ENCODE assay signal across 22 mouse cellular contexts in the genomic region with DNA sequence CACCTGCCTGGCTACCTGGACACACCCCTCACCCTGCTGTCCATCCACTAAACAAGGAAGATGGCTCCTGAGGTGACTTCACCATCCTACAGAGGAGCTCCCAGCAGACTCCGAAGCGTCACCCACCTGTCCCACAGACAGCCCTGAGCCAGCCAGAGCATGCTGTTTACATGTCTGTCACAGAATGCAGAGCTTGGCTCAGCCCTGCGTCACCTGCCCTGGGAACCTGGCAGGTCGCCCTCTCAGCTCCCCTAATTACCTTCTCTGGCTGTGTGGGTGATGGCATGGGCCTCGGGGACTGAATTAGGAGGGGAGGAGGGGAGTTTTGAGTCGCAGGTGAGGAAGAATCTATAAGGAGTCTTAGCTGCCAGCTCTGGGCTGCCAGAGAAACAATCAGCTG. TPM values are rescaled to one million over a fixed set of nuclear protein-coding genes. Genes with fewer than 3 reads are reported as not detected.
A peak's percentile ranks its signal among the peaks of the same experiment; 100 is the strongest.
DNase-seq lines count a peak whose midpoint lies in the region; ATAC-seq and TF ChIP-seq lines count a peak whose summit lies in the region.
"Had no signal": no experiment of that assay in that cellular context is flagged by ENCODE, and none has a peak within 500 bp of the region (broad histone marks: within the 10 kb centered on the region; RNA-seq: fewer than 3 reads in every experiment).

No protein-coding gene starts in this region.

- H3K4me2 ChIP-seq in embryonic facial prominence, embryonic 14.5 days (ENCODE audit: low read depth, low read length), result no peak overlapping the region
- no peak overlapping the region for H3K4me2 ChIP-seq in midbrain, postnatal 0 days (ENCODE audit: low read depth, low read length, poor library complexity, severe bottlenecking)
- H3K4me2 ChIP-seq: embryonic facial prominence, embryonic 13.5 days; liver, embryonic 15.5 days had no signal

- no peaks in the 10 kb centered on the region; the same call in 1 of the 2 replicates for H3K4me1 ChIP-seq in embryonic facial prominence, embryonic 14.5 days (ENCODE audit: control insufficient read depth, insufficient read depth, low read length)
- peaks cover 6% of the 10 kb centered on the region; the same call in 1 of the 2 replicates for H3K4me1 ChIP-seq in embryonic facial prominence, embryonic 10.5 days
- H3K4me1 ChIP-seq in midbrain, postnatal 0 days (ENCODE audit: insufficient read depth, low read length), result no peaks in the 10 kb centered on the region
- H3K4me1 ChIP-seq in midbrain, embryonic 10.5 days, result no peaks in the 10 kb centered on the region
- H3K4me1 ChIP-seq: hindbrain, embryonic 10.5 days; liver, embryonic 15.5 days had no signal

- H3K4me3 ChIP-seq in embryonic facial prominence, embryonic 14.5 days (ENCODE audit: low read depth, low read length), result no peak overlapping the region
- H3K4me3 ChIP-seq in embryonic facial prominence, embryonic 10.5 days, result no peak overlapping the region
- H3K4me3 ChIP-seq in midbrain, postnatal 0 days (ENCODE audit: low read depth, low read length), result no peak overlapping the region
- no peak overlapping the region for H3K4me3 ChIP-seq in midbrain, embryonic 10.5 days
- H3K4me3 ChIP-seq: embryonic facial prominence, embryonic 13.5 days; heart, embryonic 10.5 days; hindbrain, embryonic 10.5 days; liver, embryonic 15.5 days had no signal

- no peak for DNase-seq in embryonic facial prominence, embryonic 14.5 days (ENCODE audit: low spot score)
- DNase-seq in embryonic facial prominence, embryonic 10.5 days (ENCODE audit: low spot score), result no peak
- peak; percentile 21 for DNase-seq in midbrain, postnatal 0 days (ENCODE audit: low spot score)
- no peak for DNase-seq in midbrain, embryonic 10.5 days (ENCODE audit: low spot score)
- DNase-seq in cerebellum, postnatal 14 days, result peak; percentile 87 to 90
- no peak for DNase-seq in right cerebral cortex, adult 2 months (ENCODE audit: low spot score in 2 of 2)
- DNase-seq: adrenal gland, postnatal 25 days; gastrocnemius, postnatal 14 days; kidney, adult 18-20 months; midbrain, embryonic 14.5 days; retina, postnatal 1 day; thymus, postnatal 14 days had no signal

- H3K9me3 ChIP-seq in embryonic facial prominence, embryonic 14.5 days (ENCODE audit: control insufficient read depth, low read length), result no peaks in the 10 kb centered on the region
- H3K9me3 ChIP-seq in embryonic facial prominence, embryonic 10.5 days, result no peaks in the 10 kb centered on the region
- H3K9me3 ChIP-seq in midbrain, postnatal 0 days (ENCODE audit: low read length), result no peaks in the 10 kb centered on the region
- H3K9me3 ChIP-seq in midbrain, embryonic 10.5 days (replicated peaks), result no peaks in the 10 kb centered on the region
- H3K9me3 ChIP-seq: embryonic facial prominence, embryonic 13.5 days; heart, embryonic 10.5 days; hindbrain, embryonic 10.5 days; liver, embryonic 15.5 days had no signal

- peaks cover 10% of the 10 kb centered on the region; the same call in 1 of the 2 replicates for H3K36me3 ChIP-seq in embryonic facial prominence, embryonic 14.5 days (ENCODE audit: control insufficient read depth, insufficient read depth, low read length)
- H3K36me3 ChIP-seq in embryonic facial prominence, embryonic 10.5 days (replicated peaks), result peaks cover 35% of the 10 kb centered on the region
- no peaks in the 10 kb centered on the region for H3K36me3 ChIP-seq in midbrain, postnatal 0 days (ENCODE audit: insufficient read depth, low read length)
- H3K36me3 ChIP-seq in midbrain, embryonic 10.5 days, result peaks cover 30% of the 10 kb centered on the region
- H3K36me3 ChIP-seq: liver, embryonic 15.5 days had no signal

- WGBS in embryonic facial prominence, embryonic 14.5 days, result 72% methylated on average over 6 of the region's 6 CpGs
- WGBS in embryonic facial prominence, embryonic 10.5 days, result 76% methylated on average over 6 of the region's 6 CpGs
- 75% methylated on average over 6 of the region's 6 CpGs for WGBS in midbrain, postnatal 0 days
- 87% methylated on average over 6 of the region's 6 CpGs for WGBS in midbrain, embryonic 10.5 days

- no peaks in the 10 kb centered on the region for H3K27me3 ChIP-seq in embryonic facial prominence, embryonic 14.5 days (replicated peaks; ENCODE audit: control insufficient read depth, insufficient read depth, low read length)
- H3K27me3 ChIP-seq in embryonic facial prominence, embryonic 10.5 days (replicated peaks; ENCODE audit: low read depth, poor library complexity, severe bottlenecking), result no peaks in the 10 kb centered on the region
- H3K27me3 ChIP-seq in midbrain, postnatal 0 days (ENCODE audit: insufficient read depth, low read length), result no peaks in the 10 kb centered on the region
- no peaks in the 10 kb centered on the region for H3K27me3 ChIP-seq in midbrain, embryonic 10.5 days (ENCODE audit: low read depth, poor library complexity, severe bottlenecking)
- H3K27me3 ChIP-seq: embryonic facial prominence, embryonic 13.5 days; liver, embryonic 15.5 days; Patski had no signal

- TF ChIP-seq CTCF in midbrain, postnatal 0 days (IDR thresholded peaks at IDR 0.05), result no peak

- H3K9ac ChIP-seq in embryonic facial prominence, embryonic 14.5 days (ENCODE audit: low read depth, low read length), result no peak overlapping the region
- H3K9ac ChIP-seq in midbrain, postnatal 0 days (replicated peaks; ENCODE audit: low read length, poor library complexity, severe bottlenecking), result no peak overlapping the region
- H3K9ac ChIP-seq: embryonic facial prominence, embryonic 13.5 days; liver, embryonic 15.5 days had no signal

- ATAC-seq in embryonic facial prominence, embryonic 14.5 days (ENCODE audit: low read depth), result peak; percentile 61; the same call in 1 of the 2 replicates
- ATAC-seq in midbrain, postnatal 0 days (ENCODE audit: low FRiP score), result no peak
- ATAC-seq in megakaryocyte progenitor cell, adult 5-6 weeks (replicated peaks; ENCODE audit: poor library complexity), result no peak
- ATAC-seq: activated CD4-positive, CD25-positive, alpha-beta regulatory T cell, adult 4 months; CD4-positive, CD25-positive, alpha-beta regulatory T cell, adult 4 months; lung, postnatal 0 days; Patski had no signal

- H3K27ac ChIP-seq in embryonic facial prominence, embryonic 14.5 days (replicated peaks; ENCODE audit: low read depth, low read length), result no peak overlapping the region
- H3K27ac ChIP-seq in embryonic facial prominence, embryonic 10.5 days (replicated peaks), result no peak overlapping the region
- H3K27ac ChIP-seq in midbrain, postnatal 0 days (ENCODE audit: low read depth, low read length), result no peak overlapping the region
- H3K27ac ChIP-seq in midbrain, embryonic 10.5 days (replicated peaks), result no peak overlapping the region
- H3K27ac ChIP-seq: embryonic facial prominence, embryonic 13.5 days; heart, embryonic 10.5 days; hindbrain, embryonic 10.5 days; kidney, postnatal 0 days; liver, embryonic 15.5 days had no signal

RNA-seq across cellular contexts. Expression of a gene that starts 38.3 kb away (rescaled TPM):
- polyA plus RNA-seq in embryonic facial prominence, embryonic 14.5 days (2014; fragmentation: Nextera tagmentation; extraction: Ambion mirVana), result 14.7 and 15.1 TPM in 2 replicates
- 14.1 and 15.0 TPM in 2 replicates for polyA plus RNA-seq in embryonic facial prominence, embryonic 10.5 days (2016; fragmentation: Nextera tagmentation; extraction: Ambion mirVana)
- 3.3 and 4.7 TPM in 2 replicates for total RNA-seq in midbrain, postnatal 0 days (2014; rRNA removed)
- polyA plus RNA-seq in midbrain, postnatal 0 days (2015; fragmentation: Nextera tagmentation; extraction: Ambion mirVana), result 0.77 and 0.84 TPM in 2 replicates
- polyA plus RNA-seq in midbrain, embryonic 10.5 days (2016; fragmentation: Nextera tagmentation; extraction: Ambion mirVana), result 8.9 and 9.9 TPM in 2 replicates
- not detected in 2 replicates for total RNA-seq in megakaryocyte progenitor cell, adult 5-6 weeks (2015)
- total RNA-seq in megakaryocyte progenitor cell, adult 5-6 weeks (2017), result not detected in 2 replicates
- polyA plus RNA-seq: activated CD4-positive, CD25-positive, alpha-beta regulatory T cell, adult 4 months; CD4-positive, CD25-positive, alpha-beta regulatory T cell, adult 4 months had no signal

Comparison
In these comparisons a context has a peak if more than half of its experiments do, and no peak if none do; other contexts are left out.
1. DNase-seq: peak in midbrain, postnatal 0 days (single experiment) and cerebellum, postnatal 14 days (2 of 2); none in embryonic facial prominence, embryonic 14.5 days (single experiment), embryonic facial prominence, embryonic 10.5 days (single experiment), midbrain, embryonic 10.5 days (single experiment) and right cerebral cortex, adult 2 months (0 of 2).